Mouse (Mus musculus): ENCODE measurements around the gene Jup. TPM values are rescaled to one million over a fixed set of nuclear protein-coding genes. Genes with fewer than 3 reads are reported as not detected.
A peak's percentile ranks its signal among the peaks of the same experiment; 100 is the strongest.

Jup gene
- 1 to 10 TPM in 1 of 2 experiments, under 1 TPM in 1; 0.19 to 1.5 TPM for polyA plus RNA-seq (2017; shearing (Covaris generic))

GRCm38 (mm10) chr11:100397600-100398389, at the start of gene Jup:
Gene Jup, minus strand, starts transcription at chr11:100397763.
- peak; percentile 57 for ATAC-seq

GRCm38 (mm10) chr11:100442625-100443024, 45.1 kb upstream of the Jup start:
- ATAC-seq, result no peak

DNA sequence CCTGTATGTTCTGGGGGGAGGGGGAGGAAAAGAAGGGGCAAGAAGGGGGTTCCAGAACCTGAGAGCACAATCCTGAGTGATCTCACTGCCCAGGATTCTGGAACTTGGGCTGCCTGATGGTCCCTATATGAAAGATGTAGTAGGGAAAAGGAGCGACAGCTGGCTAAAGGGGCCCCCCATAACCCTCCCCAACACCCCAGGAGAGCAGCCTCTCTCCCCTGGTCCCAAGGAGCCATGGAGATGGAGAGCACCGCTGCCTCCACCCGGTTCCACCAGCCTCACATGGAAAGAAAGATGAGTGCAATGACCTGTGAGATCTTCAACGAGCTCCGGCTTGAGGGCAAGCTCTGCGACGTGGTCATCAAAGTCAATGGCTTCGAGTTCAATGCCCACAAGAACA, 44.2 kb upstream of the Jup start, which contains the start of the genes Nt5c3b and Klhl10:
Nt5c3b (minus strand) TSS at position 12 of the 400 bp plus-strand sequence.
Klhl10 (plus strand) TSS at position 121 of the 400 bp plus-strand sequence.
- ATAC-seq, result no peak

GRCm38 (mm10) chr11:100440691-100441522, 43.3 kb upstream of the Jup start:
- ATAC-seq, result peak; percentile 90

DNA sequence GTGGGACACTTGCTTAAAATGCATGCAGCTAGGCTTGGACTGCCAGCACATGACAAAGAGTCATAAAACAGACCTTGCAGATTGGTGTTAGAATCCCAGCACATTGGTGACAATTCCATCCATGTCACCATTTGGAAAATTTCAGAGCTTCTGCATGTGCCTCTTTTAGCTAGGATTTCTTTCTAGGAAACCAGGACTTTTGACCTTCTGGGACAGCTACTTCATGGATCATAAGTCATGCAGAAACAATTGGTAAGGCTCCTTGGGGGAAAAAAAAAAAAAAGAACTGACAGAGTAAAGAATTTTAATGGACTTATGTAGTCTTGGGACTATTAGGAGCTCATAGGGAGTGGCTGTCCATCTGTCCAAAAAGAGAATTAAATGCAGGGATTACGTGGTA, 40.3 kb upstream of the Jup start:
- ATAC-seq, result no peak

GRCm38 (mm10) chr11:100435678-100436246, 38.2 kb upstream of the Jup start:
- no peak for ATAC-seq

- no peak for ATAC-seq
Observed at GRCm38 (mm10) chr11:100432002-100432401, 34.4 kb upstream of the Jup start.

DNA sequence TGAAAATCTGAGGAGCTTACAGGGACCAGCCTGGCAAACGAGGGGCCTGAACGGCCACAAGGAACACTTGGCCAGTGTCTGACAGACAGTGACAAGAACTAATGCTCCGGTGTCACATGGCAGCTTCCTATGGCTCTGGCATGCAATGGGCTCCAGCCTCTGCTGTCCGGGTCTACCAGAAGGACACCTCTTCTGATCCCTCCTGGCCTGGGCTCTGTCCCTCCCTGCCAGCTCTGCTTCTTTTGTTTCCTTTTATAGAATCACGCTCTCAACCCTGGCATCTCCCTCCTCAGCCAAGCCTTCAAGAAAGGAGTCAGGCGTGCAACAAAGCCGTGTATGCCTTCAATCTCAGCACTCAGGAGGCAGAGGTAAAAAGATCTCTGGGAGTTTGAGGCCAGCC, 32.5 kb upstream of the Jup start:
- ATAC-seq, result no peak

DNA sequence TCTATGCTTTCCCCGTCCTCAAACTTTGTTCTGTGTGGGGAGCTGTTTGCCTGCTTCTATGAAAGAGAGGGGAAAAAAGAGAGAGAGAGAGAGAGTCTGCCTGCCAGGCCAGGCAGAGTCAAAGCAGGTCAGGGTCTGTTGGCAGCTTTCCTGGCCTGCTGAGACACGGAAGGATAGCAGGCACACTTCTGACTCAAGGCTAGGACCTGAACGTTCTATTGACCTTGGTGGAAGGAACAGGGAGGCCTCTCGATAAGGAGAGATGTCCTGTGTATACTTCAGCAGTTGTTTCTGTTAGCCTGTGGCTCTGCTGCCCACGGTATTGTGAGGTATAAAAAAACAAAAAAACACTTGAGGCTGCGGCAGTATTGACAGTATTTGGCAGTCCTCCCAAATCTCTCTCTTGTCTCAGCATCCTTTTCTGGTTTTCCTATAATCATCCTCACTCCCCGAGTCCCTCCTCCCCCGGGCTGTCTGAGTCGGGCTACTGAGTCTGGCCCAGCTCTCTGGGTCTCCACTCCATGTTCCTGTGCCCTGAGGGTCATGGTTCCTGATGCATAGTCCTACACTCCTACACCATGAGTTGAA, 31.1 kb upstream of the Jup start:
- ATAC-seq, result no peak

DNA sequence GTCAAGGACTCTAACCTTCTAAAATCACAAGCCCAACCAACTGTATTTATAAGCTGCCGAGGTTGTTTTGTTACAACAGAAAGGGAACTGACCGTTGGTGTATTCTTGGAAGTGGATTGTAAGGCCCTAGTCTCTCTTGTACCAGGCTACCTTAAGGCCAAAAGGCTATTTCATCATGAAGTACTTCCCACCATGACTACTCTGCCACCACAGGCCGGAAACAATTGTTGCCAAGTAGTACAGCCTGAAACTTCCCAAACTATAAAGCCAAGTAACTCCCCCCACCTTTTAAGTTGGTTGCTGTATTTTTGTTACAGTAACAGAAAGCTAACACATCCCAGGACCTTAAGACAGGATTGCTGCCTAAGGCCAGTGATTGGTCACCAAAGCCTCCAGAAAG, 29.3 kb upstream of the Jup start:
- ATAC-seq, result no peak

DNA sequence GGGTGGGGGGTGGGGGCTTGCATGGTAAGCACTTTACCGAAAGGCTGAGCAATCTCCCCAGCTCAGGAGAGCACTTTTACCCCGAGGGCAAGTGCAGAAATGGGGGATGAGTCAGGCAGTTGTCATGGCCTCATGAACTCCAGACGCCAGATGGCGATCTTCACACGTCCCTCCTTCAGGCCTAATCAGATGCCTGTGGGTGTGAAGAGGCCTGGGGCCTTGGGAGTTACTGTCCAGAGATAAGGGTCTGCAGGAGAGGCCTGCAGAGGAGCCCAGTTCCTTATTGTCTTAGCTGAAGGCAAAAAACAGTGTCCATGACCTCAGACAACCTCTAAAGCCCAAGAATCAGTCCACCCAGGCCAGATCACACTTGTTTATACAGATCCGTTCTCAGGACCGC, 28.3 kb upstream of the Jup start:
- ATAC-seq, result no peak

GRCm38 (mm10) chr11:100423836-100424235, 26.3 kb upstream of the Jup start:
- no peak for ATAC-seq

GRCm38 (mm10) chr11:100421537-100421936, 24.0 kb upstream of the Jup start:
- no peak for ATAC-seq

DNA sequence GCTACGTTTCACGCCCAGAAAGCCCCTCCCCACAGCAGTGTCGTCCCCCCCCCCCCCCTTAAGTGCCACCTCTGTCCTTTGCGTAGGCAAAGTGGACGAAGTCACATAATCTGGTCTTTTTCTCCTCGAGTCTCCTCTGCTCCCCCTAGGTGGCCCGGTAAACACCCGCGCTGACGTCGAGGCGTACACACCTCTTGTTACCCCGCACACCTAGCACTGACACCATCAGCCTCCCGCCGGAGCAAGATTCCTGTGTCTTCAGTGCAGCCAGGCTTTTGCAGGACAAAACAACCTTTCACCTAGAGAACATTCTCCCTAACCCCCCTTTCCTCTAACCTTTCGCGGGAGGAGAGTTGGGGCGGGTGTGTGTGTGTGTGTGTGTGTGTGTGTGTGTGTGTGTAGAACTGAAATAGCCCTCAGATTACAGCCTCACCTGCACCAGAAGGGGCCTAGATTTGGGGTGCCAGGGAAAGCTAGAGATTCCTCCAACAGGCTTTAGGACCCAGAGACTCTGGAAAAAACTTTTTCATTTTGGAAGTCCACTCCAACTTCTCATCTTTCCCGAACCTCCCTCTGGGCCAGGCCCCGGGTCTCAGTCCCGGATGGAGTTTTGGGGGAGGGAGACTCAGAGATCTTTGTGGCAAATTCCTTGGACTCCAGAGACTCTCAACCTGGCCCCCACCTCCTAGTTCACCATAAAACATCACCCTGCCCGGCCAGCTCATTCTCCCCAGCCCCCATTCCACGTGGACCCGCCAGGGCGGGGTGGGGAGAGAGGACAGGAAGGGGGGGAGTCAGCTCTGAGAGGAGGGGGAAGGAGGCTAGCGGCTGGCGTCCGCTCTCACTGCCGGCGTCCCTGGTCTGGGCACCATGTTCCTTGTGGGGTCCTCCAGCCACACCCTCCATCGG, 17.6 kb upstream of the Jup start, which contains the start of gene Fkbp10:
Fkbp10 (plus strand) TSS at position 784 of the 909 bp plus-strand sequence.
- ATAC-seq, result no peak

- ATAC-seq, result no peak
Observed at GRCm38 (mm10) chr11:100414021-100414913, 16.7 kb upstream of the Jup start, which contains the start of gene P3h4. Gene P3h4, minus strand, starts transcription at chr11:100414836.

DNA sequence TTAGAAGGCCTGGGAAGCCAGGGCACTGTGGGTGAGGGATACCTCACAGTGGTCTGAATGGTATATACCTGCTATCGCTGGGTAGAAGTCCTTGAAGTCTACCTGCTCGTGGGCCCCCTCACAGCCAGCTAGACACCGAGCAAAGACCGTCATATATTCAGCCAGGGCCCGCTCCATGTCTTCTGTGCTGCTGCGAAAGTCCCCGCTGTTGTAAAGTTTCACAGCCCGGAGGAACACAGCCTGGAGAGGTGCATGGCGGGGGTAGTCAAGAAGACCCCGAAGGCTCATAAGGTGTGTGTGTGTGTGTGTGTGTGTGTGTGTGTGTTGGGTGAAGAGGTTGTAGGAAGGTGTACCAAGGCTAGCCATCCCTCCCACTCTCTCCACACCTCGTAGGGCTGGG, 16.0 kb upstream of the Jup start:
- ATAC-seq, result no peak

DNA sequence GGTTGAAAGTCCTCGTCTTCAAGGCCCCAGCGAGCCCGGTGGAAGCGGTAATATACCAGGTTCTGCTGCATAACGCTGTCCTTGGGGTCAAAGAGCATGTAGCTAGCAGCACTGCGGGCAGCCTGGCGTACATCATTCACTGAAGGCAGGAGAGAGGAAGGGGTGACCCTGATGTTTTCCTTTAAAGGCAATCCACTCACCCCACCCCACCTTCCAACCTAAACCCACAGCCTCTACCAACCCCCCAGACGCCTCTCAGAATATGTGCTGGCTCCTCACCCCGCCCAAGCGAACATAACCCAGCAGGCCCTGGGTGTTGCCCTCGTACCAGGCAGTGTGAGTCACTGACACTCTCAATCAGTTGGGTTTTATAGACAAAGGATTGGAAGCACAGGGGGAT, 14.2 kb upstream of the Jup start:
- no peak for ATAC-seq

GRCm38 (mm10) chr11:100409686-100410085, 12.1 kb upstream of the Jup start:
- ATAC-seq, result no peak

DNA sequence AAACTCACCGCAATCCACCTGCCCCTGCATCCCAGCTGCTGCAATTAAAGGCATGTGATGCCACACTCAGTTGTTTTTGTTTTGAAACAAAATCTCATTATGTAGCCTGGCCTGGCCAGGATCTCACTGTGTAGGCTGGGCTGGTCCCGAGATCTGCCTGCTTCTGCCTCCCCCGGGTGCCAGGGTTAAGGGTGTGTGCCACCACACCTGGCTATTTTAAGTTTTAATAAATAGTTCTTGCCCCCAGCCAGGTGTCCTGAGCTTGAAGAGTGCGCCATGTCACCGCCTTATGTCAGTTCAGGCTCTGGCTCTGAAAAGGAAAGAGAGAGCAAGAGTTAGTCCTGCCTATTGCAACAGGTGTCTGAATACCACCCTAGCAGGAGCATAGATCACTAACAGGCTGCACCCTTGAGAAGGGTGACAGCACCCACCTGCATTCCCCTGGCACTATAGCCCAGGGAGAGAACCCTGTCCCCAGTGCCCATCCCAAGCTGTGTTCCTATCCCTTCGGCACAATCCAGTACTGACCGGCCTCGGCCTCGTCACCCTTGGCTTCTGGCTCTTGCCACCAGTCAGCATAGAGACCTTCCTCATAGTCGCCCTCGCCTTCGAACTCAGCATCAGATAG, 11.4 kb upstream of the Jup start:
- ATAC-seq, result no peak

All from activated CD4-positive, CD25-positive, alpha-beta regulatory T cell, adult 4 months (primary cell).